Mouse (Mus musculus) gastrocnemius, postnatal 10 days (tissue): ENCODE results near the gene Tma16. TPM values are rescaled to one million over a fixed set of nuclear protein-coding genes. Genes with fewer than 3 reads are reported as not detected.

ENCODE experiments used
- total RNA-seq, 2 experiments: library from RNA; stranded (reverse); gene quantifications; 2 replicates each; pipeline ENCODE4 v1.2.3; 2021

Tma16 gene
- total RNA-seq, 2 experiments from 2014 or later = 5.5 to 6.7 TPM

Other genes with a start within 250 kb of the Tma16 start
- not detected for gene Tktl2, start 25.2 kb upstream of the Tma16 start, total RNA-seq
- gene Npy5r, start 201.6 kb upstream of the Tma16 start, total RNA-seq = not detected
- 1 to 10 TPM; 1.0 to 1.9 TPM for gene Npy1r, start 210.7 kb upstream of the Tma16 start, total RNA-seq